Mouse (Mus musculus) cerebellum, postnatal 14 days (tissue): Measurements from ENCODE around the gene Ephx4.

Source experiments
- DNase-seq, 2 experiments: peaks; one replicate each; pipeline ENCODE4 v3.0.0; 2021; ENCODE audit warnings: mixed read lengths in 2 of 2

Gene Ephx4

DNA sequence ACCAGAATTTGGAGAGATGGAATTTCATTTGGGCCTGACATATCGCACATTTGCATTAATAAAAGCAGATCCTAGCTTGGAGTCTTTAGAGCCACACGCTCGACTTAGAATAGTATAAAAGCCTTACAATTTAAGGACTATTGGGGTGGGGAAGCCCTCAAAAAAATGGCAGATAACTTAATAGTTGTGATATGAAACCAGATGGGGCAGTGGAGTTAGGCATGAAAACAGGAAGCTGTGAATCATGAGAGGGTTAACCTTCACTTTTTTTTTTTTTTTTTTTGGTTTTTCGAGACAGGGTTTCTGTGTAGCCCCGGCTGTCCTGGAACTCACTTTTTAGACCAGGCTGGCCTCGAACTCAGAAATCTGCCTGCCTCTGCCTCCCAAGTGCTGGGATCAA lies 33.6 kb downstream of the Ephx4 start:
- no peak for DNase-seq

DNA sequence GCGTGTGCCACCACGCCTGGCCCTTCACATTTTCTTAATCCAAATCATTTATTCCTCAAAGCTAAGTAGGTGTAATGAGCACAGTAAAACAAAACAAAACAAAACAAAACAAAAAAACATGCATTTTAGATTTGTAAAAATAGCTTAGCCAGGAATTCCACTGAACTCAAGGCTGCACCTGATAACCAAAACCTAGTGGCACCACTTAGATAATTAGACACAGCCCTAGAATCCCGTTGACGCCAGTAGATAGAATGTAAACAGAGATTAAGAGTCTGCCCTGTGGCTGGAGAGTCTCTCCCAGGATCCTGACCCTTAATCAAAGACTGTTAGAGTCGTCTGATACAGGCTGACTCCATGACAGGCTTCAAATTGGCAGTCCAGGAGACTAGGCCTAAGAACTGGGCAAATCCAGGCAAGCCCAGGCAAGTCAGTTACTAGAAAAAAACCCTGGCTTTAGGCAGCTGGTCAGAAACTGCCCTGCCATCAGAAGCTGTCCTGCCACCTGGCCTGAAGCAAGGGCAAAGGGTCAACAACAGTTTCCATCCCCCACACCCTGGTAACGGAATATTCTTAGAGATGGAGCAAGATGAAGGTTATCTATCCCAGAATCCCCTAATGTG lies 34.2 kb downstream of the Ephx4 start:
- DNase-seq: peak in 1 of 2 experiments; percentile 11

DNA sequence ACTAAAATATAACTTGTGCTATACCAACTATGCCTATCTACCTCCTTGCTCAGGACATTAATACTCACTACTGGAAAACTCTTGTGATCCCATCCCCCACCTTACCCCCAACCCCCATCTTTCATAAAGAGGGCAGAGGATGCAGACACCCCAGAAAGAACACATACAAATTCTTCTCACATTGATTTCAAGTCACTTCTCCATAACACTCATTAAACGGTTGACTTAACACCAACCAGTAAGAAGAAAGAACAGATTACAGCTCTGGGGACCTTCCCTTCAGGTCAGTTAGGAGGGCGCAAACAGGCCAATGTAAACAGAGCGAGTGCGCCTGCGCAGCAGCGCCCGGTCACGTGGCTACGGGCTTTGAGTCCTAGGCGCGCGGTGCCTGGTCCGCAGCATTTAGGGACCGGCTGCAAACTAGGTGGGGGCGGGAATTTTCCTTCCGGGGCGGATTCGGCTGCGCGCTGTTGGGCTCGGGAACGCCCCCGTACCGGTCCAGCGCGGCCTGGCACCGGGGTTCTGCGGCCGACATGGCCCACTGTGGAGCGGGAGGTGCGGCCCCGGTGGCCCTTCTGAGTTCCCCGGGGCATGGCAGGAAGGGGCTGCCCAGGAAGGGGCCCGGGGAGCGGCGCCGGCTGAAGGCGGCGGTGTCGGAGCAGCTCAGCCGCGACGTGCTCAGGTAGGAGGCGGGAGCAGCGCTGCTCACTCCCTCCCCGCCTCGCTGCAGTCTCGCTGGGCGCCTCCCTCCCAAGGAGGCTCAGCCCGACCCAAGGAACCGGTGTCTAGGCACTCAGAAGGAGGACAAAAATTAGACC lies 35.1 kb downstream of the Ephx4 start, which contains the start of gene Btbd8:
Gene Btbd8, plus strand, starts transcription at position 534 of the 818 bp plus-strand sequence.
- DNase-seq: peak; percentile 97 to 98

DNA sequence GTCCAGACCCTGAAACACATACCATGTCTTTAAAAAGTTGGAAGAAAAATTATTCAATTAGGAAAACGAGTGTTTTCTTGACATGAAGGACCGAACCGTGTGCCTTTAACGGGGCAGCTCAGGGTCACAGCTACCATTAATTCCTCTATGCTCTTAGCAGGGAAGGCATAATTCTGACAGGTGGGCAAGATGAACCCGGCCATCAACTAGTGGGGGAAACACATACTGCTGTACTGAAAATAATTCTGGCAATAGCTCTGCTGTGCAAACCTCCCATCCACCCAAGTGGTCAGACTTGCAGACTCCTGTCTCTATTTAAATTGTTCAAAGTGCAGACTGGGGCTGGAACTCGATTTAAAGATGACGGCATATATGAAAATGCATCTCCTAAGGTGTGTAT lies 35.8 kb downstream of the Ephx4 start:
- DNase-seq: peak in 1 of 2 experiments; percentile 10

DNA sequence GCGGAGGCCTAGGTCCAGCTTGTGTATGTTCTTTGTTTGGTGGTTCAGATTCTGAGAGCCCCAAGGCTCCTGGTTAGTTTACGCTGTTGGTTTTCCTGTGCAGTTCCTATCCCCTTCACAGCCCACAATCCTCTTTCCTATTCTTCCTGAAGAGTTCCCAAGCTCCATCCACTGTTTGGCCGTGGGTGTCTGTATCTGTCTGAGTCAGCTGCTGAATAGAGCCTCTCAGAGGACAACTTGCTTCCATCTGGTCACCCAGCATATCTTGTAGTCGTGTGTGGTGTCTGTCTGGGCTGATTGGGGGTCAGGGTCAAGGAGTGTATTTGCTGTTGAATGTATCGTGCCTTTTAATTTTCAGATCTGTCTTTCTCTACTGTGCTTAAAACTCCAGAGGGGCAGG lies 39.3 kb downstream of the Ephx4 start:
- no peak for DNase-seq

DNA sequence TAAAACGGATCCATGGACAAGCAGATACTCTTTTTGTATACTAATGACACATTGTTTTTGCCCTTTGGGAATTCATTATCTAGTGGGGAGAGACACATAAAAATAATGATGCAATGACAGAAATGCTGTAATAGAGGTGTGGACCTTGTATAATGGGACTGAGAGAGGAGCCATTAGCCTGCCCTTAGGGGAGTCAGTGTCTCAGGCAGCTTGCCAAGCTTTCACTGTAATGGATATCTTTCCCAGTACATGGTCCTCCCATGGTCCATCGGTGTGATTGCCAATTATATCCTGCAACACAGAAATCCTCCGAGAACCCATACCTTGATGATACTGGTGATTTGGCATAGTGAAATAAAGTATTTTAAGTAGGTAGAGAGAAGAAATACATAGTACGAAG lies 41.7 kb downstream of the Ephx4 start:
- no peak for DNase-seq

DNA sequence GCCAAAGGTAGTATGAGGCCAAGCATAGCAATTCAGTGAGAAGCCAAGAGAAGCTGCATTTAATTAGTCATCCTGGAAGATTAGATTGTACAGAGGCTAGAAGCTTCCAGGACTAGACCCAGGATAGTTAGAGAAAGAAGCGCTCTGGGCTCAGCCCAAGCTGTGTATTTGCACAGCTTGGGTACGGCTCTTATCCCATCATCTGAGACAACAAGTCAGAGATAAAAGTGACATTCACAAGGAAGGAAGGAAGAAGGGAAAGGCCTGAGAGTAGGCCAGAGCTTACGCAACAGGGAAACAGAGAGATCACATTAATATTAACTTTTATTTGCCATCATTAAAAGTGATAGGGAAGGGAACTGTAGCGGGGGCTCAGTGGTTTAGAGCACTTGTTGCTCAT lies 45.4 kb downstream of the Ephx4 start:
- DNase-seq: no peak

DNA sequence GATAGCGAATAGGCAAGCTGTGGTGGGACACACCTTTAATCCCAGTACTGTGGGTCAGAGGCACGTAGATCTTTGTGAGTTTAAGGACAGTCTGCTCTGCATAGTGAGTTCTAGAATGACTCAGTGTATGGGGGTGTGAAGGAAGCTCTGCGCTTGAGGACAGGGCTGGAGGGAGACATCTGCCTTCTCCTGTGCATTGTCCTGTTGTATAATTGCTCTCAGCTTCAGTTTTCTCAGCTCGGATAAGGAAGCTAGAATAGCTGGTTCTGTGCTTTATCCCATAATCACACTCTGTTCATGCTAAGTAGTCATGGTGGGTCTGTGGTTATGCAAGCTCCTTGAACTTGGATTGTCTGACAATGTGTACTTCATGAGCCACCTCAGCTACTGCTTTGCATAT lies 46.2 kb downstream of the Ephx4 start:
- no peak for DNase-seq

DNA sequence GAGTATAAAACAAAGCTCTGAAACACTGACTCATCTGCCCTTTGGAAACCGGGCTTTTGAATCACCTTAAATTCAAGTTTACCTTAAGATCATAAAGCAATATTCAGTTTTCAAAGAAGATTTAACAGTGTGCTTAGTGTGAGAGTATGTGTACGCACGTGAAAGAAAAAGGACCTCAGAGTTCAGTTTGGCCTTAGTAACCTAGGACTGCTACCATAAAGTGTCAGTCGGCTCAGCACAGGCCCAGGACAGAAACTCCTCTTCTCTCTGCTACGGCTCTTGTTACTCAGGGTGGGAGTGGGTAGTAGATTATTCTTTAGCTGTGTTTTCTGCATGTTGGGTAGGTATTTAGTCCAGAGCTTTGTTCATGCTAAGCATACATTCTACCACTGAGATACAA lies 47.1 kb downstream of the Ephx4 start:
- DNase-seq: no peak

DNA sequence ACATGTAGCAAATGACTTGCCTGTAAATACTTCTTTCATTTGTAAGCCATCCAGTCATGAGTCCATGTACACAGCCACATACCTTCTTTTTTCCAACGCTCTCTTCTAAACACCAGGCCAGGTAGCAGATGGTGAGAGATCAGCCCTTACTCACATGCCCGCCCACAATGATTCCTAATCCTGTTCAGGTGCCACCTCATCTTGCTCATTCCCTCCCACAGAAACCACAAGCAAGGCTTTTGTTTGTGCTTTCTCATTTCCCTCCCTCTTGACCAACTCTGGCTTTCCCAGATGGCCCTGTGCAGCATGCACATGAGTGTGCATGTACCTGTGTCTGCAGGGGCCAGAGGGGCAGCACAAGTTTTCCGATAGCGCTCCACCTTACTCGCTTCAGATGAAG lies 47.8 kb downstream of the Ephx4 start:
- DNase-seq: no peak

DNA sequence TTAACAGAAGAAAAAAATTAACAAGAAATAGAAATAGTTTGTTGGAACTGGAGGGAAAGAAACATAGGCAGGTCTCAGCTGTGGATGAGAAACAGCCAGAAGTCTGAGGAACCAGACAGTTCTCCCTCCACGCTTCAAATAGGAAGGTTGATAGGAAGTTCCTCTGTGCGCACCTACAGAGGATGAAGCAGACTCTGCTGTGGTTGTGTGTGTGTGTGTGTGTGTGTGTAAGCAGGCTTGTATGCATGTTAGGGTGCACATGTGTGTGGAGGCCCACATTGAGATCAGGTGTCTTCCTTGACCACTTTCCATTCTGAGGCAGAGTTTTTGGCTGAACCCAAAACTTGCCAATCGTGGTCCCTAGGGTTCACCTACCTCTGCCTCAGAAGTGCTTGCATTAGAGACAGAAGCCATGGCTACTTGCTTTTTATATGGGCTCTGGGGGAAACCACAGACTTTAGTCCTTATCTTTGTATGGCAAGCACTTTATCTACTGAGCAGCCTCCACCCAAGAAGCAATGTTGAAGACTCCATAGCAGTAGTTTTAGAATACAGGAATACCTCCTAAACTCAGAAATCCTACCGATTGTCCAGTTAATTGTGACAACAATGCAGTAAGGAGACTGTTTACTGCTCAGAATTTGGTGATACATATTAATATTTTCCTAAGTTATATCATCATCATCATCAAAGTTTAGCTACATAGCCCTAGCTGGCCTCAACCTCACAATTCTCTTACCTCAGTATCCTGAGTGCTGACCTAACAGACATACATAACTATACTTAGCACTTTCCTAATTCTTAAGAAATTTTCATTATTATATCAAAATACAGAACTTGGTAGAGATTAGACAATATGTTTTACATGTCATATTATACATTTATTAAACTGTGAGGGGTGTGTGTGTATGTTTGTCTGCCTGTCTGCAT lies 59.9 kb downstream of the Ephx4 start:
- DNase-seq: no peak

DNA sequence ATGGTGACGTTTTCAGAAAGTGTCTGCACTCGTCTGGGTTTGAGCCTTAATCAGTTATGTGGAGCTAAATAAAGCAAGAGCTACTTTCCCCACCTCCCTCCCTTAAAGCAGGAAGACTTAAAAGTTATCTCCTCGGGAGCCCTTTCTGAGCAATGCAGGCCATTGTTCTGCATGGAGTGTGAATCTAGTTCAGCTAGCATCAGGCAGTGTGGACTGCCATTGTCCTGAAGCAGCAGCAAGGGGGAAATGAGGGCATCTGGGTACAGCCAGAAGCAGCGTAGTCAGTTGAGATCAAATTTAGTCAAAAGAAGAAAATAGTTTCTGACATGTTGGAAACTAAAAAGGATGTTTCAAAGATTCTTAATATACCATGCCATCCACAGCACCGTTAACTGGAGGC lies 64.0 kb downstream of the Ephx4 start:
- DNase-seq: no peak

DNA sequence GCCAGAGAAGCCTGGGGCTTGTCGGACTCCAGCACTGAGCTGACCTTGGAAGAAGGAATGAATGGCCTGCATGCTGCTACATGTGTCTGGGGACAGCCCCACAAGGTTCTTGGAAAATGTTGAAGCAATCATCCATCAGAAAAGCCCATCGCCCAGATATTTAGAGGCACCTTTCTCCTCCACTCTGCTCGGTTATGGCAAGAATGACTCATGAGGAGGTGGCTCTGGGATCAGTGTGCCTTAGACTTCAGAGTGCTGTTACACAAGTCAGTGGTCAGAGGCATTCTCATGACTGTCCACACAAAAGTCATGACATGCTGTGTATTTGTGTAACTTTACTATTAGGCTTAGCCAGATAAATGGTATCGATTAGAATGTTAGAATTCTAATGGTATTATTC lies 64.6 kb downstream of the Ephx4 start:
- no peak for DNase-seq

DNA sequence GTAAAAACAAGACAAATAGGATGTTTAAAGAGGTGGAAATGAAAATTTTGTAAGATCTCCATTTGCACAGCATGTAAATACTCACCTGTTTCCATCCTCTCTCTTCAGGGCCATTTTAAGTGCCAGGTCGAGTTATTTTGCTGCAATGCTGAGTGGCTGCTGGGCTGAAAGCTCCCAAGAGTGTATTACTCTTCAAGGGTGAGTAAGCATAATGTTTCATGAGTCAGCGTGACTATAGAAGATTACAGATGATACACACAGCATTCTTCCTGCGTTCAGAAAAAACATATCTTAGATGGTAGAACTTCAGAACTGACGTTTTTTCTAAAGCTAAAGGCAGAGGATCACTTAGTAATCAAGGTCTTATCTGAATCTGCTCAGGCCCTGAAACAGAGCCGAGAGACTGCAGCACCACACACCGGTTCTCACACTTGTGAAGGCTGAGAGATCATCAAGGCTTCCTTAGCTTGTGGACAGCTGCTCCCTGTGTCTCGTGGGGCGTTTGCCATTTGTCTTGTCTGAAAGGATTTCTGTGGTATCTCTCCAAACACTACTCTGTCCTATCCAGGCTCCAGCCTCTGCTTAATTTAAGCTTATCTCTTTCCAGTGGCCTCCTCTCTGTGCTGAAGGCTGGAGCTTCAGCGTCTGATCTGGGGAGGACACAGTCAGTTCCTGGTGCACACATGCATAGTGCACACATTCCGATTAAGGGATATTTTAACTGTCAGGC lies 68.2 kb downstream of the Ephx4 start:
- no peak for DNase-seq
